Mouse (Mus musculus) stomach, embryonic 14.5 days (tissue): Measurements from ENCODE around the gene Gm20388. TPM values are rescaled to one million over a fixed set of nuclear protein-coding genes. Genes with fewer than 3 reads are reported as not detected.
A peak's percentile ranks its signal among the peaks of the same experiment; 100 is the strongest.

Experiments
- ATAC-seq: fragments of 200-750 bp; cut with Nextera tagmentation; 2 replicates; pipeline ENCODE4 v1.8.0; 2017; ENCODE audit warnings: low read depth, moderate TSS enrichment; ENCODE audit not compliant: insufficient number of reproducible peaks, insufficient read depth, low FRiP score
- H3K27ac ChIP-seq: fragments of 300-500 bp; sonication (generic); 2 replicates; pipeline ENCODE4 v1.5.1; 2014; ENCODE audit warnings: mild to moderate bottlenecking, low read length, moderate library complexity, mixed read lengths
- H3K27me3 ChIP-seq: fragments of 300-500 bp; sonication (generic); 2 replicates; pipeline ENCODE4 v1.6.1; 2014; ENCODE audit warnings: low read length, control low read depth, mixed read lengths; ENCODE audit not compliant: control insufficient read depth, insufficient read depth
- H3K36me3 ChIP-seq: fragments of 300-500 bp; sonication (generic); 2 replicates; pipeline ENCODE4 v1.6.1; 2014; ENCODE audit warnings: mild to moderate bottlenecking, control low read depth, low read length, moderate library complexity, mixed read lengths; ENCODE audit not compliant: control insufficient read depth, insufficient read depth
- H3K4me1 ChIP-seq: fragments of 300-500 bp; sonication (generic); 2 replicates; pipeline ENCODE4 v1.6.1; 2014; ENCODE audit warnings: low read length, control low read depth, mixed read lengths; ENCODE audit not compliant: control insufficient read depth, insufficient read depth
- H3K4me2 ChIP-seq: fragments of 300-500 bp; sonication (generic); replicated peaks from 2 replicates; pipeline ENCODE4 v1.6.1; 2014; ENCODE audit warnings: low read depth, low read length, control low read depth
- H3K4me3 ChIP-seq: fragments of 300-500 bp; sonication (generic); 2 replicates; pipeline ENCODE4 v1.5.1; 2014; ENCODE audit warnings: low read depth, low read length, control low read depth
- H3K9ac ChIP-seq: fragments of 300-500 bp; sonication (generic); replicated peaks from 2 replicates; pipeline ENCODE4 v1.6.1; 2014; ENCODE audit warnings: low read depth, mild to moderate bottlenecking, control low read depth, low read length, moderate library complexity, mixed read lengths
- H3K9me3 ChIP-seq: fragments of 300-500 bp; sonication (generic); 2 replicates; pipeline ENCODE4 v1.6.1; 2016; ENCODE audit warnings: low read depth, low read length, control low read depth; ENCODE audit not compliant: control insufficient read depth
- WGBS: fragments of 180-500 bp; shearing (Covaris S2); extraction: QIAGEN DNeasy Blood & Tissue Kit; methylation state at CpG from one replicate; pipeline ENCODE4 v1.1.7; 2014; 5-methylcytosine and 5-hydroxymethylcytosine counted together
- polyA plus RNA-seq: library from polyadenylated mRNA; unstranded; fragments of >200 nt; fragmentation: Nextera tagmentation; extraction: Ambion mirVana; gene quantifications from 2 replicates; pipeline ENCODE4 v1.2.1, GENCODE M21; 2014

Gm20388 gene
- polyA plus RNA-seq, 1 experiment from 2014 or later: 11.4 TPM

GRCm38 (mm10) chr8:120685591-120685990 lies 775.0 kb downstream of the Gm20388 start:
- H3K9ac ChIP-seq: no peak overlapping the region

GRCm38 (mm10) chr8:120686051-120686450 lies 775.4 kb downstream of the Gm20388 start:
- no peaks in the 10 kb centered on the region for H3K36me3 ChIP-seq
- no peak overlapping the region for H3K9ac ChIP-seq
- 88% methylated on average over 13 of the region's 13 CpGs for WGBS
- ATAC-seq: no peak
- H3K27ac ChIP-seq: peak overlapping the region; percentile 78; the same call in 1 of the 2 replicates
- no peaks in the 10 kb centered on the region for H3K27me3 ChIP-seq
- H3K4me3 ChIP-seq: no peak overlapping the region
- no peak overlapping the region for H3K4me2 ChIP-seq
- peaks cover 14% of the 10 kb centered on the region for H3K4me1 ChIP-seq
- no peaks in the 10 kb centered on the region for H3K9me3 ChIP-seq

More at GRCm38 (mm10) chr8:120685591-120685990, 775.0 kb downstream of the Gm20388 start:
- WGBS: 84% methylated on average over 8 of the region's 8 CpGs
- Histone ChIP-seq H3K27me3 (no peaks in the 10 kb centered on the region), H3K4me3 (no peak overlapping the region), H3K36me3 (no peaks in the 10 kb centered on the region), H3K4me2 (no peak overlapping the region), H3K27ac (peak overlapping the region; percentile 78), H3K9me3 (no peaks in the 10 kb centered on the region), H3K4me1 (peaks cover 14% of the 10 kb centered on the region)
- ATAC-seq: no peak

GRCm38 (mm10) chr8:120686576-120686975 lies 775.9 kb downstream of the Gm20388 start:
- Histone ChIP-seq H3K4me3 (no peak overlapping the region), H3K9ac (no peak overlapping the region), H3K27me3 (no peaks in the 10 kb centered on the region), H3K4me1 (peaks cover 14% of the 10 kb centered on the region), H3K9me3 (no peaks in the 10 kb centered on the region), H3K36me3 (no peaks in the 10 kb centered on the region), H3K27ac (no peak overlapping the region), H3K4me2 (no peak overlapping the region)
- no peak for ATAC-seq
- WGBS: 83% methylated on average over 5 of the region's 5 CpGs

GRCm38 (mm10) chr8:120687786-120688185 lies 777.1 kb downstream of the Gm20388 start:
- Histone ChIP-seq H3K27ac (no peak overlapping the region), H3K9ac (no peak overlapping the region), H3K27me3 (no peaks in the 10 kb centered on the region), H3K4me2 (no peak overlapping the region), H3K36me3 (no peaks in the 10 kb centered on the region), H3K4me3 (no peak overlapping the region), H3K9me3 (no peaks in the 10 kb centered on the region), H3K4me1 (peaks cover 17% of the 10 kb centered on the region)
- 53% methylated on average over 8 of the region's 8 CpGs for WGBS
- ATAC-seq: no peak

GRCm38 (mm10) chr8:120688511-120688910 lies 777.9 kb downstream of the Gm20388 start:
- no peak overlapping the region for H3K4me2 ChIP-seq
- WGBS: 88% methylated on average over 7 of the region's 7 CpGs
- no peak for ATAC-seq

GRCm38 (mm10) chr8:120692934-120693333 lies 782.3 kb downstream of the Gm20388 start:
- no peak for ATAC-seq
- 53% methylated on average over 4 of the region's 4 CpGs for WGBS
- no peaks in the 10 kb centered on the region for H3K9me3 ChIP-seq

More at GRCm38 (mm10) chr8:120688511-120688910, 777.9 kb downstream of the Gm20388 start:
- Histone ChIP-seq H3K27ac (no peak overlapping the region), H3K9ac (no peak overlapping the region), H3K36me3 (no peaks in the 10 kb centered on the region), H3K4me3 (no peak overlapping the region), H3K9me3 (no peaks in the 10 kb centered on the region), H3K4me1 (peaks cover 18% of the 10 kb centered on the region), H3K27me3 (no peaks in the 10 kb centered on the region)

GRCm38 (mm10) chr8:120693861-120694493 lies 783.3 kb downstream of the Gm20388 start:
- H3K27me3 ChIP-seq: no peaks in the 10 kb centered on the region
- H3K4me1 ChIP-seq: peaks cover 40% of the 10 kb centered on the region
- no peaks in the 10 kb centered on the region for H3K36me3 ChIP-seq
- peak overlapping the region; percentile 24 for H3K4me2 ChIP-seq
- H3K4me3 ChIP-seq: no peak overlapping the region
- H3K9me3 ChIP-seq: no peaks in the 10 kb centered on the region; the same call in 1 of the 2 replicates
- peak overlapping the region; percentile 61; the same call in 1 of the 2 replicates for H3K27ac ChIP-seq
- no peak overlapping the region for H3K9ac ChIP-seq
- 8% methylated on average over 22 of the region's 22 CpGs for WGBS
- ATAC-seq: peak; percentile 81

More at GRCm38 (mm10) chr8:120692934-120693333, 782.3 kb downstream of the Gm20388 start:
- H3K27ac ChIP-seq: no peak overlapping the region; the same call in 1 of the 2 replicates
- H3K4me3 ChIP-seq: no peak overlapping the region
- H3K4me1 ChIP-seq: peaks cover 40% of the 10 kb centered on the region
- no peaks in the 10 kb centered on the region for H3K27me3 ChIP-seq
- no peaks in the 10 kb centered on the region for H3K36me3 ChIP-seq
- H3K4me2 ChIP-seq: no peak overlapping the region
- no peak overlapping the region for H3K9ac ChIP-seq

GRCm38 (mm10) chr8:120696401-120697153 lies 785.9 kb downstream of the Gm20388 start:
- Histone ChIP-seq H3K4me2 (no peak overlapping the region), H3K27ac (peak overlapping the region; percentile 66), H3K9ac (no peak overlapping the region), H3K4me3 (no peak overlapping the region), H3K4me1 (peaks cover 40% of the 10 kb centered on the region), H3K36me3 (no peaks in the 10 kb centered on the region), H3K9me3 (no peaks in the 10 kb centered on the region; the same call in 1 of the 2 replicates), H3K27me3 (no peaks in the 10 kb centered on the region)
- ATAC-seq: peak; percentile 42; the same call in 1 of the 2 replicates
- WGBS: 33% methylated on average over 13 of the region's 13 CpGs
